Mouse (Mus musculus): ENCODE measurements at regions not wholly inside any gene's neighbourhood (a gene's known extent, or its start where the extent isn't known, plus 50 kb on each side); places are given as distances from the start of the nearest gene placed in this dataset.

DNA sequence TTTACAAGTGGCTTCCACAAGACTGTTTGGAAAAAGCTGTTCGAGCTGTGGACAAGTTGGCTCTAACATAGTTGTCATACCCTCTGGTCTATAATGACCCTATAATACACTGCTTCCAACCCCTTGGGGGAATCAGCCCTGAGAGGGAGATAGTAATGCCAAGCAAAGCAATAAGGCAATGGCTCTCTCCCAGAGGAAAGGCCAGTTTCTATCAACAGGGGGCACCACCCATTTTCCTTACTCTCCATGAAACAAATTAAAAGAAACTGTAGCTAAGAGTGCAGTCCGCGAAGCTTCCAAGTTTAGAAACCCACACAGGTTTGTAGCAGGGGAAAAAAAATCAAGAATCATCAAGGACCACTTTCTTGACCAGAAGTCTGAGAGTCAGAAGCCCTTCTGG is 115.9 kb upstream of the Sstr4 start:
- DNase-seq (ENCODE audit: low read depth, low spot score): no peak

DNA sequence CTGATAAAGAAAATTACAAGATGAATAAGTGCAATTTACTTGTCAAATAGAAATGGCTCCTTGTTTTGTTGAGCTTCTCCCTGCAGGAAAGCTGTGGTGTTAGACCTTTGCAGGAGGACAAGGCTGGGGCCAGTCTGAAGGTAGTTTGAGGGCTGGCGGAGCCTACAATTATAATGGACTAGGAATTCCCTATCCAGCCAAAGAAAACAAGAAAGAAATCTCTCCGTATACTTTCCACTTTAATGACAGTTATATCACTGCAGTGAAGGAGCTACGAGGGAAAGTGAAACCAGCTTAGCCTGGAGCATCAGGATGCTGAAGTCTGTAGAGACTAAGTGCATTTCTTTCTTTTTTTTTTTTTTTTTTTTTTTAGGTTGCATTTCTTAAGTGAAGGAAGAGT is 104.8 kb upstream of the Sstr4 start:
- peak; percentile 79 for DNase-seq (ENCODE audit: low read depth, low spot score)

DNA sequence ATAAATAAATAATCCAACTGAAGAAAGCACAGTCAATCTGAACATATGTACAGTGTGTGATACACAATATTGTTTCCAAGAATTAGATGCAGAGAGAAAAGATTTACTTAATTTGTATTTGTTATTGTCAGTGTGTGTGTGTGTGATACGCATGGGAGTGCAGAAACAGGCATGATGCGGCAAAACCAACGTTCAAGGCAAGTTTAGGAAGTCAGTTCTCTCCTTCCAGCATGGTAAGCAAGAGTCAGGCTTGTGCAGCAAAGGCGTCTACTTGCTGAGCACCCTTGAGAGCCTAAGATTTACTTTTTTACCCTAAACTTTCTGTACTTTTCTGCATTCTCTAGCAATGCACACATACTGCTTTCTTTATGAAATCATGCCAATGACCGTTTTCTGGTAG is 102.7 kb upstream of the Sstr4 start:
- DNase-seq (ENCODE audit: low read depth, low spot score): no peak

DNA sequence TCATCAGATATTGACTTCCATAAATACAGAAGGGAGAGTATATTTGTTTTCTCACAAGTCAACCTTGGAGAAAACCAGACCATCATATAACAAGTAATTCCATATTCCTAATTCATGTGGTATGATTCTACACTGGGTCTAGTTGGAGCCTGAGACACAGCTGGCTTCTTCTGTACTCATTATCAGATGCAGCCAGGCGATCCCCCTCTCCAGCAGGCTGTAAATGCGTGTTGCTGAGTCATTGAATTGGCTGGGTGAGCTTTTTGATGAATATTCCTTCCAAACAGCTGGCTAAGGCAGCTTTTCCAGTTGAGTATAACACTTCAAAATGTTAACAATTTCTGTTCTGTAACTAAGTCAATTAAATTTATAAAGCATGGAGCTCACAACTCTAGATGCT is 102.2 kb upstream of the Sstr4 start:
- DNase-seq (ENCODE audit: low read depth, low spot score): peak; percentile 70

DNA sequence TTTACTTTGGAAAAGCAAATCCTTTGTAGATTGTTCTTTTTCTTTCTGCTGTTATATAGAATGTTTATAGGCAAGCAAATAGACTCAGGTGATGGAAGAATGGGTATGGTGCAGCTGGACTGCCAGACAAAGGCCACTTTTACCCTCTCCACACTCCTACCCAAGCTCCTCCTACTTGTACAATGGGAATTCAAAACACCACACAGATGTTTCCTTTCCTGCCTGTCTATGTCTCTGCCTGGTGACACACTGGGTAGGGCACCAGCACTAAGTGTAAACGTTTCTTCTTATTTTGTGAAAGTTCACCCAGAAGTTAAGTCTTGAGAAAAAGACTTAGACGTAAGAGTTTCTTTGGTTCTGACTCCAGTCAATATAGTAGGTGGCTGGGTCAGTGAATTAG is 94.3 kb upstream of the Sstr4 start:
- DNase-seq (ENCODE audit: low read depth, low spot score): no peak

DNA sequence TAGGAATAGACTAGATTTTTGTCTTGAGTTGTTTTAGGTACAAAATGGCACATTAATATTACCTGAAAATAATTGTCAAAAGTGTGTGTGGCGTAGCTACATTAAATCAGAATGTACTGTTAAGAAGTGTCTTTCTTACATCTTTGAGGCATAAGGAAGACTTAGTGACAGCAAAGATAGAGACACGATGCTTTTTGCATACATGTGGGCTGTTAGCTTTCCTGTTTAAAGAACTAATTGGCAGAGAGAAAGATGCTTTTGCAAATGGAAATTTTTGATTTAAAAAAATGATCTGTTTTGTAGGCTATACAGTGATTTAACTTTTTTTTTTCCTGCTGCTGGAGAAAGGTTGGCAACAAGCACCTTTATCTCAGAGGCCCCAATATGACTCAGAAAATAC is 82.9 kb upstream of the Sstr4 start:
- DNase-seq (ENCODE audit: low read depth, low spot score): peak; percentile 63

DNA sequence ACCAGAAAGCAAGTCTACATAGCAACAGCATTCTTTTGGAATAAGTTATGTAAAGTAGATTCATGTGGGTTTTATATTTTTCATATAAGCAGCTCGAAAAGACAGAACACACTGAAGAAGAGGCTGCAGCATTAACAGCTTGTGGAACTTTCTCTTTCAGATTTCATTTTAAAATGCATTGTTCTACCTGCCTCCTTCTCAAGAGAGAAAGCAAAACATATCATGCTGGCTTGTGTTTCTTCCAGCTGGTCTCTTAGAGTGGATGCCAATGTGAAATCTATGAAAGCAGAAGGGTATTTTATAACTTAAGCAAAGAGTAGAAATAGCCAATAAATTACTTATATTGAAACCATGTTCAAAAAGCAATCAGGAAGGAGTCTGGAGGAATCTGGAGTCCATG is 74.2 kb upstream of the Sstr4 start:
- no peak for DNase-seq (ENCODE audit: low read depth, low spot score)

DNA sequence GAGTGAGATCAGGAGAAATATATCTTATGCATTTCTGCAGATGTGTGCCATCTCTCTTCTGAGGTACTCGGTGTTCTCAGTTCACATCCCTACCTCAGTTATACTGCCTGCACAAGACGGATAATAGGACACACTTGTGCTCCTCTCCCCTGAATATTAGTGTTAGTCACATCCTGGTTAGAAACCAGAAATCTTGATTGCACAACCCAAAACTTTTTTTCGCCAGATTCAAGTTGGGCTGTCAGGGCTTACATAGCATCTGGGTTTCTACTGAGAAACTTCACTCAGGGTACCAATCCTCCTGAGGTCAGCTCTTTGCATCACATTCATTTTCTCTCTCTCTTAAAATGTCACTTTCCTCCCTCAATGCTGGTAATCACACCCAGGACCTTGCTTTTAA is 69.8 kb upstream of the Sstr4 start:
- peak; percentile 86 for DNase-seq (ENCODE audit: low read depth, low spot score)

DNA sequence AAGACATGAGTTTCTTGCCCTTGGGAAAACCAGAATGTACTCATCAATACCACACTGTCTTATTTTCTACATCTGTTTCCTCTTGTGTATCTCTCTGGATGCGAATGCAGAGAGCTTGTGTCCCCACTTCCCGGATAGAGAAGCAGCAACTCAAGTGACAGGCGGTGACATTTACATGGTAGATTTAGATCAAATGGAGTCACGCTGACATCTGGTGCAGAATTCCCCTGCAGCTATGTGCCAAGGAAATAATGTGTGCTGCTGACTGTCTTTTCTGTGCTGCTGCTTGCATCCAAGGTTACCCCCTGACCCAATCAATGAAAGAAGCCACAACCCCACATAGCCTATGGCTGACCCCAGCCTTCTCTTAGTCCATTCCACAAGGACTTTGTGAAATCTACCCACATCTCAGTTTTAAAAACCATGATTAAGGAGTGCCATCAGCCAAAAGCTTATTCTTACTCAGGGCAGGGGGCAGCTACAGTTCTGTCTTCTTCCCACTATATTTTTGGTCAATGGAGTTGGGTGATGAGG is 69.2 kb upstream of the Sstr4 start:
- peak; percentile 49 for DNase-seq (ENCODE audit: low read depth, low spot score)

DNA sequence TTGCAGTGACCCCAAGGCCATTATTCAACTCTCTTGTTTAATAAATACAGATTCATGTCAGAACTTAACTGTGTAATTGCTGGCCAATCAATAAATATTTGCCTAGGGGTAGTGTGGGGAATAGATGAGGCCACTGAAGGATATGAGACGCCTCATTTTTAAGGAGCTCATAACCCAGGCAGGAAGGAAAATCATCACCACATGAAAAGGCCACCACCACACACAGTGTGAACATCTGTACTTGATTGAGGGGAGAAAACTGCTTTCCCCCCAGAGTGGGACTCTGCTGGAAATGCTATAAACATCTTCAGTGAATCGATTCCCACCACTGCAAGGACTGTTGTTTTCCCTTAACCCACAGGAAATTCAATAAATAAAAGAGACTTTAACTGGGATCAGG is 68.7 kb upstream of the Sstr4 start:
- DNase-seq (ENCODE audit: low read depth, low spot score): peak; percentile 29

DNA sequence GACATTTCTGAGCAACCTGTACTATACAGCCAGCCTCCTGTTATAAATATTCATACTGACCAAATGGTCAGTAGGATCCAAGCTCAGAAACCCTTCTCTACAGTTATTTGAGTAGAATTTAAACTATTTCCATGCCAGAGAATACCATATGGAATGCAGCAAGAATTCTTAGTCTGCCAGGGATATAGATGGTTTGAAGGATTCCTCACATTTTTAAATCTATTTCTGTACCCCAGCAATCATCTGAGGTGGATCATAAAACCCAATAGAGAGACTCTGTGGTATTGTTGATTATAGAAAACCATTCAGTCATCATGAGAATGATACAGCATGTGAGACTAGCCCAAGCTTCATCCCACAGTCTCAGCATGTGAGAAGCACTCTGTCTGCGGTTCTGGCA is 67.6 kb upstream of the Sstr4 start:
- no peak for DNase-seq (ENCODE audit: low read depth, low spot score)

DNA sequence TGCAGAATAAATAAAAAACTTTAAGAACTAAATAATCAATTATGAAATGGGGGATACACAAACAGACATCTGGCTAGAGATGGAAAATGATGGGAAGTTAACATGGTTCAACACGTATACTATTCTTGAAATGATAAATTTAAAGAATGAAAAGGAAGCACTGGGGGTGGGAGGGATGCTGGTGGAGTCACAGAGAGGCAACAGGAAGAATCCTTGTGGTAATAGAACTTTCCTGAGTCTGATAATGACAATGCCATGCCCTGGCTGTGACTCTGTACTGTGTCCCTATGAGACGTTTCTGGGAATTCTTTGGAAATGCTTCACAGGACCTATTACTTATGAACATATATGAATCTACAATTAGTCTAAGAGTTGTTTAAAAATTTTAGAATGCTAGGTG is 64.8 kb upstream of the Sstr4 start:
- DNase-seq (ENCODE audit: low read depth, low spot score): no peak

DNA sequence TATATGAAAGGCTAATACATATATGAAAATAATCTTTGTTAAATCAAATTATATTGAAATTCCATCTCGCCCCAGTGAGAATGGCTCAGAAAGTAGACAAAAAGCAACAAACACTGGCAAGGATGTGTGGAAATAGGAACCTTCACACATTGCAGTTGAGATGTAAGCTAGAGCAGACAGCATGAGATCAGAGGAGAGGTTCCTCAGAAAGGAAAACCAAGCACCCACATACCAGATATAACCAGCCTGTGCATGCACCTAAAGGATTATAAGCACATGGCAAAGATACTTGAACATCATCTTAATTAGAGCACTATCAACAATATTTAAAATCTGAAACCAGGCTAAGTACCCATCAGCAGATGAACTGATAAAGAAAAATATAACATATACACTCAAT is 60.6 kb upstream of the Sstr4 start:
- no peak for DNase-seq (ENCODE audit: low read depth, low spot score)

DNA sequence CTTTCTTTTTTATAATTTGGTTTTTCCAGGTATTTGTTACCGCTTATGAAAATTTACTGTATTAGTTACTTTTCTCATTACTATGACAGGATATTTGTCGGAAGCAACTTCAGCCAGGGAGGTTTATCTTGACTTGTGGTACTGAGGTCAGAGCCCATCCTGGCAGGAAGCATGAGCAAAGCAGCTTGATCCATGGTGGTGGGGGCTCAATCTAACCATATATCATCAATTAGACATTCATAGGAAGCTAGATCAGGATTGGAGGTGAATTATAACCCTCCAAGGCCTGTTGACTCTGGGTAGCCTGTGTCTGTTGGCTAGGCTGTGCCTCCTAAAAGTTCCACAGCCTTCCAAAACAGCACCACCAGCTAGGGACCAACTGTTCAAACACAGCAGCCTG is 58.5 kb upstream of the Sstr4 start:
- DNase-seq (ENCODE audit: low read depth, low spot score): no peak

DNA sequence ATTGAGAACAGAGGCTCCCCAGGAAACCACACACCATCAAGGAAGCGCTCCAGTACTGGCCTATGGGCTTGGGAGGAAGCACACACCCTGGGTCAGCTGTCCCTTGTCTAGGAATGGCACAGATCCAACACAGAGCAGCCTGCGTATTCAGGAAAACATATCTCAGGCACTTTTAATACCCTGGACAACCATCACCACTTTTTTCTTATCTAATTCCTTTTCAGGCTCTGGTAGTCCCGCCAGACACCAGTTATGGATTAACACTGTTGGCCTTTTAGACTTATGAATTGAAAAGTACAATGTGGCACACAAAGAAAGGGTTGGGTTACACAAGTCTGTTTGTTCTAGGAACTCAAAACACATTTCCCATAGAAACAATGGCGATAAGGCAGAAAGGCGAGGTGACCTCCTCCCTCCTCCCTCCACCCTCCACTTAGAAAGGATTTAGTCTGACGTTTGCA is 56.8 kb upstream of the Sstr4 start:
- DNase-seq (ENCODE audit: low read depth, low spot score): no peak

DNA sequence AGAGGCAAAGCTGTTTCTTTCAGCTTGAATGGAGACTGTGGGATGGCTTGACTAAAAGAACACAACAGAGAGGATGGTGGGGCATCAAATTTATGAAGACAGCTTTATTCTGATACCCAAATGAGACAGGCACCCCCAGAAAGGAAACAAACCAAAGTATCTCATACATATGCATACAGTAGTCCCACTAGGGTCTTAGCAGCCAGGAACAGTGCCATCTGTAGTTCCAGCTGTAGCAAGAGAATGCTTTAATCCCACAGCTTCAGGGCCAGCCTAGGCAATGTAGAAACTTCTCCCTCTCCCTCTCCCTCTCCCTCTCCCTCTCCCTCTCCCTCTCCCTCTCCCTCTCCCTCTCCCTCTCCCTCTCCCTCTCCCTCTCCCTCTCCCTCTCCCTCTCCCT is 56.2 kb upstream of the Sstr4 start:
- DNase-seq (ENCODE audit: low read depth, low spot score): no peak

DNA sequence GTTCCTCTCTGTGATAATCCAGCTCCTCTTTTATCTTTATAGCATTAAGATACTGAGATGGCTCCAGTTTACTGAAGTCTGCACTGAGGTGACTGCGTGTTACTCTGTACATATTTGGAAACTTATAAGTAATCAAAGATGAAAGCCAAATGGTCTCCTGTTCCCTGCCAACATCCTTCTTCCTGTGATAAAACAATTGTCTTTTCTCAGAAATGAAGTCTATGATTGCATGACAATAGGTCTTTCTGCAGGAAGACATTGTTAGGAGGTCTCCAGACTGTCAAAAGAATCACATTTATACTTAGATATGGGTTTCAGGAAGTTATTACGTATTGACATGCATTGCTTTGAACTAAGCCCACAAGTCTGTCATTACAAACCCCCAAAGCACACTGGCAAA is 51.0 kb upstream of the Sstr4 start:
- no peak for DNase-seq (ENCODE audit: low read depth, low spot score)
